Mouse (Mus musculus): ENCODE data around the gene Zfand6. TPM values are rescaled to one million over a fixed set of nuclear protein-coding genes. Genes with fewer than 3 reads are reported as not detected.

Zfand6 gene
- polyA plus RNA-seq (2017; shearing (Covaris generic)) = 100 to 1,000 TPM; 161 to 172 TPM

DNA sequence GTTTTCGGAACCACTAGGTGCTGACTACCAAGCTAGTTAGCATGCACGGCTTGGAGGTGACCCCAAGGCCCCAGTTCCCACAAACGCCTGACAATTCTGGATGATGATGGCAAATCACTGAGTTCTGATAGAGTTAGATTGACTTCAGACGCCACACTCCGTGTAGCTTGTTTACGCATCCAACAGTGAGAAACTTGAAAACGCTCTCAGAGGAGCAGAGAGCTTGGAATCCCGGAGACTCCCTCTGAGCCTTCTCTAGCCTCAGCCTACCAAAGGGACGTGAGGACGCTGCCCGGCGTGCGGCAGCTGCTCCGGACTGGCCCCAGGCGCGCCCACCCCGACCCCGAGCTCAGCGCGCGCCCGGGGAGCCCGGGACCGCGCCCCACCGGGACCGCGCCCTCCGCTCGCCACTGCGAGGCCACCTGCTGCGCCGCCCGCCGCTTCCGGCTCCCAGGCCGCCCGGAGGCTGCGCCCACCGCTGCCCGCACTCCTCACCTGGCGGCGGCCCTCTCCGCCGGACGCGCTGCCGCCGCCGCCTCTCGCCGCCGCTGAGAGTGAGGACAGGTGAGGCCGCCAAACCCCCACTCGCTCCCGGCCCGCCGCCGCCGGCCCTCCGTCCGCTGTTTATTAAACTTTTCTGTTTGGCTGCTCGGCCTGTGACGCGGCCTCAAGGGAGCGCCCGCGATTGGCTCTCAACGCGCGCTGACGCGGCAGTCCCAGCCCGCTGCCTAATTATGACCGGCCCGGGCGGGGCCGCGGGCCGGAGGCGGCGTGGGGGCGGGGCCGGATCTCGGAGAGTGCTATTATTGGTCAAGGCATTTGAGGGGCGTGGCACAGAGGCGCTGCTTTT is at the start of gene Zfand6:
Gene Zfand6, minus strand, starts transcription at position 709 of the 850 bp plus-strand sequence.
- peak; percentile 84 for ATAC-seq

DNA sequence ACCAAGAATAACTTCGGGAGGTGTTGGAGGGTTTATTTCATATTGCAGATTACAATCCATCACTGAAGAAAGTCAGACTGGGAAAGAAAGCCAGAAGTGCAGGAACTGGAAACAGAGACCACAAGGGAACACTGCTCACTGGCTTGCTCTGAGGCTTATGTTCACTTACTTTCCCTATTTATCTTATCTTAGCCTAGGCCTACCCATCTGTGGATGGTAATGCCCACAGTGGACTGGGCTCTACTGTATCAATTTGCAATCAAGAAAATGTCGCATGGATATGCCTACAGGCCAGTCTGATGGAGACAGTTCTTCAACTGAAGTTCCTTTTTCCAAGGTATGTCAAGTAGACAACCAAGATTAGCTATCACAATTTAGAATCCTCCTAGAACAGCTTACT is 47.0 kb upstream of the Zfand6 start:
- no peak for ATAC-seq

DNA sequence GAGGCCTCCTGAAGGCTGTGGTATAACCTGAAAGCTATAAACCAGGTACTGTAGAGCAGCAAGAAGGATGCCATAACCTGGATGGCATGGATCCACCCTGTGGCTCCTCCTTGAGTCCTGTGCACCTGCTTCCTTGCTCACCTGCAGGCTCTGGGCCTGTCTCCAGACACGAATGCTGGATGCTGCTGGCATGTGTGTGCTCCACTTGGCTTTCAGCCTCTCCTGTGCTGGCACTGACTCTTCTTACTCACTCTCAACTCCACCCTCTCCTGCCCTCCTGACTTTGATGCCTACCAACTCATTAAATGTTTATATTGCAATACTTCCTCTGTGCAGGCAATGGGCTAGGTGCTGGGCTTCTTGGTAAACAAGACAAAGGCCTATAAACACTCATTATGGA is 43.3 kb upstream of the Zfand6 start:
- ATAC-seq = no peak

DNA sequence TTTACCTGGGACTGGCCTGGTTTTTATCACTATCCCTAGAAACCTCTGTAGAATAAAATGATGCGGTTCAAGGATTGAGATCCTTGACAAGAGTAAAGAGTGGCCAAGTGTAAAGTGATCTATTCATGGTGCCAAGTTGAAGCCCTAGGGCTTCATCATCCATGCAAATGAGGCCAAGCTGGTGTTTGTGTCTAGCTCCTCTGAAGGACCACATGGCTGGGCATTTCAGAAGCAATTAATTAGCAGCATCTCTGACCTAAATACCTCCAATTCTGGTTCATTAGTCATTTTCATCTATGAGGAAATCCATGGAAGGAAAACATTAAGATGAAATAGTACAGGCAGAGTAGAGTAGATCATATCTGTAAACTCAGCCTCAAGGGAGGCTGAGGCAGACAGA is 42.3 kb upstream of the Zfand6 start:
- ATAC-seq = no peak

DNA sequence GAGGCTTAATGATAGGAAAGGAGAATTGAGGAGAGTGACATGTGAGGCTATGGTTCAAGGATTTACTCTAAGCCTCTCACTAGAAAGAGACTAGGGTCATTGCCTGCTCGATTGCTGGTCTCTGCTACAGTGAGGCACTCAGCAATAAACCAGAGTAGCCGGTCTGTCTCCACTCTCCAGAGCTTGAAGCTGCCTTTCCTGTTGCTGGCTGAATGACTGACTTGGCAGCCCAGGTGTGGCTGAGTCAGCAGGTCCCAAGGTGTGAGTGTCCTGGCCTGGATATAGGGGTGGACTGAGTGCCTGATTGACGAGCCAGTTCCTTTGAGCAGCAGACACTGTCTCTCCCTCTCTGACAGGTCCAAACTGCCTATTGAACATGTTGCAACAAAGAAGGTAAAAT is 41.3 kb upstream of the Zfand6 start:
- no peak for ATAC-seq

DNA sequence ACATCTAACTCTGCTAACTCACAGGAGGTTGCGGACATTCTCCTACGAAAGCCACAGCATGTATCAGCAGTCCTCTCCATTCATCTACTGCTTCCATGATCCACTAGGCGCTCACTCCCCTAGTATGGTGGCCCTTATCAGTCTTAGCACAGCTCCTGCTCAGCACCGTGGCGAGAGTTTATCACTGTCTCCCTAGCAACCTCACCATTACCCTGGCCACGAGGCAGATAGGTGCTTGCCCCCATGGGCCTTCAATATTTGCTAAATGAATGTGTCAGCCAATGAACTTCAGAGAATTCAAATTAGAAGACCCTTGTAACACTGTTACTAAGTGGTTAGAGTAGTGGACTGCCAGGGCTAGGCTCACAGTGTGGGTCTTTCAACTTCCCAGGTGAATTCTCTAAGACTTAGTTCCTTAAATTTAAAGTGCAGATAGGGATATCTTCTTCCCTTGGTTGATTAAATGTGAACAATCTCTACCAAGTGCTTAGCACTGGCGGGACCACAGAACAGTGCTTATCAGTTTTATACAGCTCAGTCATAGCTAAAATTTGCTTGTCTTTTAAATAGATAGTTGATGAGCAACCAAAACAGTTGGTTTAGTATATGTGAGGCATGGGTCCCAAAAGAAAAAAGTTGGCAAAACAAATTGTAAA is 33.2 kb upstream of the Zfand6 start:
- ATAC-seq = no peak

DNA sequence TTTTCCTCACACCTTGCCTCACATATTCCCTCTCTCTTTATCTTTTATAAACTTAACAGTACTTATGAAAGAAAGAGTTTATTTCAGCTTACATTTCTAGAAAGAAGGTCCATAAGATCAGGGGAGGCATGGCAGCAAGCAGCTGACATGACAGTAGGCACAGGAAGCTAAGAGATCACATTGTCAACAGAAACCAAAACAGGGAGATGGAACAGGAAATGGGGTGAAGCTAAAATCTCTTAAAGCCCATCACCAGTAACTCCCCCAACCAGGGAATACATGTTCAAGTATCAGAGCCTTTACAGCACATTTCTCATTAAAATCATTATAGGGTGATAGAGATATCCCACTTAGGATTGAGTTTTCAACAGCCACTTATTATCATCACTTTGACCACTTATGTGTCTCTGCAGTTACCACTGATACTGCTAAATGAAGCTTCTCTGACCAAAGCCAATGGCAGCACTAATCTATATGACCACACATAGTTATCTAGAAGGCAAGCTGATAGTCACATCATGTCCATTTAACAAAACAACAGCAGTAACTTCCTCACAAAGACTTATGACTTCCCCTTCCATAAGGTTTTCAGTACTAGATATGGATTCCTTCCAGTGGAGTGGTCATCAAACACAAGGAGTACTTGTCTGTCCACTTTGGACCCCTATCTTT is 20.7 kb upstream of the Zfand6 start:
- ATAC-seq = peak; percentile 63

DNA sequence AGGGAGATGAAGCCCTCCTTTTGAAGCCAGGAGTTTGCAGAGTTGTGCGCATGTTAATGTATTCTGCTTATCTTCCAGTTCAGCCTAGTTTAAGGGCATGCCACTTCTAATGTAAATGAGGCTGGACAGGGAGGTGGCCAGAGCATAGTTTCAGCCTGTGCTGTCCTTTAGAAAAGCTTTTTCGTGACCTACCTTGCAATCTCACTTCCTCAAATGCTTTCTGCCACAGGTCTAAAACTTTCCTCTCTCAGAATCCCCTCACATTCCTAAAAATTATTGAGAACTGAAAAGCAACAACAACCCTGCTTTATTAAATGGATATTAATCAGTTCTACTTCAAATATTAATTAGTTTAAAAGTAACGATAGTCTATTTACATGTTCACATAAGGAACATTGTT is 17.1 kb upstream of the Zfand6 start:
- ATAC-seq = no peak

DNA sequence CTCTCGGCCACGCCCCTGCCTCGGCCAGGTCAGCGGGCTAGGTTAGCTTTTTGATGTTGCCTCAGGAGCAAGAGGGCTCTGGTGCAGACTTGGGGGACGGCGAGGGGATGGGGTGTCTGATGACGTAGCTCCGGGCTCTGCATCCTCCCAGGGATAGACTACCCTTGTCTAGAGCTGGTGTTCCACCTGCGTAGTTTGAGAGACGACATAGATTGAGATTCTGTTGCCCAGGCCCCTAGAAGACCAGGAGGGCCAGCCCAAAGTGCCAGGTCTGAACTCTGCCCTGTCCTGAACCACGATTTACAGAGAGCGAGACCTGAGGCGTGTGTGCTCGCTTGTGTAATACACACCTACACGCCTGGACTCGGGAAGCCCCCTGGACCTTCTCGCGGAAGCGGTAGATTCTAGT is 346 bp upstream of the Zfand6 start:
- peak; percentile 64 for ATAC-seq

DNA sequence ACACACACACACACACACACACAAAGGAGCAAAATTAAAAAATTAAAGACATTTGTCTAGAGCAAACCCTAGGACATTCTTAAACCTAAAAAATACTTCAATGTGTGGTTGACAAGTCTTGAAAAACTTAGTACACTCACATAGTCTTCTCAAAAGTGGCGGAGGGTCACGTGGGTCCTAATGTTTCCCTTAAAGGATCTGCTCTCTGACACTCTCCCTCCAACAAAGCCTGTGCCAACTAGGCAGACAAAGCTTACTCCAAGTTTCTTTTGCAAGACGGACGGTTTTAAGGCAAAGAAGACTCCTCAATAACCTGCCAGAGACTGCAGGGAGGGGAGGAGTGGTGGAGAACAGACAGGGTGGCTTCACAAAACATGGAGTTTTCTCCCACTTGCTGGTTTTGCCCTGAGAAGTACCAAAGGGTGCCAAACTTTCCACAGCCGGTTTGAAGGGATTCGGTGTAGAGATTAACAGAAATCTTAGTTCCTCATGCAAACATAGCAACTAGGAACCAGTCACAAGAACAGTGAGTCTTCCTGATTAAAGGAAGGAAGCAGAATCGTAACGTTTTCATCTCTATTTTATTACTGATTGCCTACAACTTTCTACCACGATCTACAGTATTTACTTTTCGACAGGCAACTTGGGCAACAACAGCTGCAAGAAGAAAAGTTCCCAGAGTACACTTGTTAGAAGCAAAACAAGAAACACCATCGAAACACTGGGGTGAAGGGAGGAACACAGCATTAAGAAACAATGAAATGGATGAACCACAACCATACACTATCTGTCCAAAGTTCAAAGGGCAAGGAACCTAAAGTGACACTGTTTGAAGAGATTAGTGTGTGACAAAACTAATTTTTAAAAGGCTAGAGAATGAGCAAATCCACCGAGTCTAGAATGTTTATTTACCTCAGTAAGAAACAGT is 1.8 kb downstream of the Zfand6 start:
- no peak for ATAC-seq

DNA sequence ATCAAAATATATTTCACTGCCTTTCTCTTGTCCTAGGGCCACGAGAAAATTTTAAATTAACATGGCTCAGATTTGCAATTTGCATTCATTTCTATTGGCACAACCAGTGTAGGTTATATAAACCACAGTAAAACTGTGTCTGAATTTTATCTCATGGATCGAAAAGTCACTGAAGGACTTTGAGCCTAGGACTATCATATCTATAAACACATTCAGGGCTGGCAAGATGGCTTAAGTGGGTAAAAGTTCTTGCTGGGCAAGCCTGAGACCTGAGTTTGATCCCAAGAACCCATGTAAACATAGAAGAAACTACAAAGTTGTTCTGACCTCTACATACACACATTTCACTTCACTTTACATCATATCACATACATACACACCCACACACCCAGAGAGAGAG is 3.4 kb downstream of the Zfand6 start:
- ATAC-seq = no peak

DNA sequence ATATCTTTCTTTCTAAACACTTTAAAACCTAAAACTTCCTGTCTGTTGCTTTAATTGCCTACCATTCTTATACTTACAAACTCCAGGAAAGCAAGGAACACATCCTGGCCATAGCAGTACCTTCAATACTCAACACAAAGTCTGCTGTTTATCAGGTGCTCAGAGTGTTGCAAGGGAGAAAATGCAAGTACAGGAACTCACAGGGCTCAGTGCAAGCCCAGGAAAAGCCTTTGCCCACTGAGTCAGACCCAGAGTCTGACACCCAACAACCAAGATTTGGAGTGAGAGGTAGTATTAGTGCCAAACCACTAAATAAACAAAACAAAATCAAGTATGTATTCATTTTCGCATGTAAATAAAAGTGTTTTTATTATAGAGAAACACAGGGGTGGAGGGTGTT is 5.1 kb downstream of the Zfand6 start:
- no peak for ATAC-seq

DNA sequence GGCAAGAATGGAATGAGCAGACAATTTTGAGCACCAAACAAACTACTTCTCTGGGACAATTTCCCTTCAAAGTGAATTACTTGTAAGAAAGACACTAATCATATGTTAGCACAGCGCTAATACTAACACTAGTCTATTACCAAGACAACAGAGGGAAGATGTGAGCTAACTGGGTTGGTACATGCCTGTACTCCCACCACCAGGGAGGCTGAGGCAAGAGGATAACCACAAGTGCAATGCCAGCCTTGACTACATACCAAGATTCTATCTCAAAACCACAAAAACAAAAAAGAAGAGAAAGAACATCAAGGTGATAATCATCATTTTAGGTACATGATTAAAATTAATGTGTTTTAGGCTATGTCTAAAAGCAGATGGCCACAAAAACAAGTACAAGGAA is 8.2 kb downstream of the Zfand6 start:
- peak; percentile 36 for ATAC-seq

DNA sequence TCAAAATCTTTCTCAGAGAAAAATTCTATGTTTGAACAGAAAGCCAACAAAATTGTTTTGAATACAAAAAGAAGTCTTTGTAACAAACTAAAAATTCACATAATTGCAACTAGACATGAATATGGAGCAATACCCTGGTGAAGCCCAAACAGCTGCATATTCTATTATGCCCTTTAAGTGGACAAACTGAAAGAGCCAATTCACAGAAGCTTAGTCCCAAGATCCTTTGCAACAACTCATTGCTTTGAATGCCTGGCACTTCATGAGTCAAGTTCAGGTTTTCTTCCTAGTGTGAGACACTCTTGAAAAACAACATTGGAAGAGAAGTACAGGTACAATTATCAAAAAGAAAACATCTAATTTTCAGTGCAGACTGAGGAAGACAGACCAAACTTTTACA is 8.8 kb downstream of the Zfand6 start:
- no peak for ATAC-seq

DNA sequence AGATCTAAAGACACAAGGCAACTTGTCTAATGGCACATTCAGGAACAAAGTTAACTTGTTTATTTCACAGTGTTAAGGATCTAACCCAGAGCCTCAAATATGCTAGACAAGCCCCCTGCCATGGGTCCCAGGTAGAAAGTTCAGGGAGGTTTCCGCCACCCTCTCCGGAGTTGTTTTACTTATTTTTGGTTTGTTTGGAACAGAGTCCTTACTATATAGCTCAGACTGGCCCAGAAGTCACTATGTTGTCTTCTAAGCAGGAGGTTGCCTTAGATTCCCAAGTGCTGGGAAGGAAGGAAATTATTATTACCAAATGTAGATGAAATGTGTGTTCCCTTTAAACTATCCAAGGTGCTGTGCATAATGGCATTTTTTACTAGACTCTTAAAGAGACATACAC is 9.7 kb downstream of the Zfand6 start:
- ATAC-seq = no peak

DNA sequence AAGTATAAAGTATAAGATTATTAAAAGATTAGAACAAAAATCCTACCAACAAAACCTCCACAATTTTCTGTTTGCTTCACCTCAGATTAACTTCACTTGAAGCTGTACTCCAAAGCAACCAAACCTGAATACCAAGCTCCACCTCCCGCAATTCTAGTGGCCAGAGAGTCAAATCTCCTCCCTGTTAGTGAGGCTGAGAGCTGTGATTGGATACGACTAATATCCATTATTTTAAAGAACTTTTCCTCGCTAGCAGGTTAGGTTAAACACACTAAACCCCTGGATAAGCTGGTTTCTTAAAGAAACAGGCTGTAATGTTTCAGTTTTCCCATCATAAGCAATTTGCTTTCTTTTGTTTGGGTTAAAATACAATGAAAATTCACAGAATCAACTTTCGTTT is 10.5 kb downstream of the Zfand6 start:
- peak; percentile 98 for ATAC-seq

DNA sequence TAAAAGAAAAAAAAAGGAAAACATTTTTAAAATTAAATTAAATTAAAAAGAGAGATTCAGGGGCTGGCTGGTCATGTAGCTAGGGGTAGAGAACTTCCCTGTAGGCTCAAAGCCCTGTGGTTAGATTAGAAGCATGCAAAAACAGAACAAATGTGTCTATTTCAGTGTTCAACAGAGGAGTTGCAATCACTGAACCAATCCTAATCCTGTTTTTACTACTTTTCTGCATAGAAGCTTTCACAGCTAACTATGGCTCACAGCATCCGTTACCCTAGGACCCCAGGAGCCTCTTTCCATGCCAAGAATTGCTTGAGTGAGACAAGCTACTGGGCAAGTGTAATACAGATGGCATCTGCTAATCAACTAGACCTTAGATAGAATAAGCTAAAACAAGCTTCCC is 16.7 kb downstream of the Zfand6 start:
- ATAC-seq = no peak

DNA sequence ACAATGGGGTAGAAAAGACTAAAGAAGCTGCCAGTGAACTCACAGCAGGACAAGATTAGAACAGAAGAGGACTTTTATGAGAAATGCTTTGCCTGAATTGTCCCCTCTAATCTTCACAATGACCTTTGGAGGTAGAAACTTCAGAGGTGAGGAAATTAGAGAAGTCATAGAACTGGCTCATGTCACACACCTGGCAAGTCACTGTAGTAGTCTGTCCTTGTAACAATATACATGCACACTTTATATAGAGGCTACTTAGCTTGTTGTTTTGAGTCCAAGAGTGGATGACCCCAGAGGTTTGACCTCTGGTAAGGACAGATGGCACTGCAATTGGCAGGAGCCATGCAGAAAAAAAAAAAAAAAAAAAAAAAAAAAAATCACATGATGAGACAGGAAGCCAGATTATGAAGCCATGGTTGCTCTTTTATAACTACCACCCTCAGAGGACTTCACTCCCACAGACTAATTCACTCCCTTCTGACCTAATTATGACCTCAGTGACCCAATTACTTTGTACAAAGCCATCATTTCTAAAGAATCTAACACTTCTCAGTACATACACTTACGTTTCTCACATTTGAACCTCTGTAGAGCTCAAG is 20.1 kb downstream of the Zfand6 start:
- ATAC-seq = peak; percentile 43

DNA sequence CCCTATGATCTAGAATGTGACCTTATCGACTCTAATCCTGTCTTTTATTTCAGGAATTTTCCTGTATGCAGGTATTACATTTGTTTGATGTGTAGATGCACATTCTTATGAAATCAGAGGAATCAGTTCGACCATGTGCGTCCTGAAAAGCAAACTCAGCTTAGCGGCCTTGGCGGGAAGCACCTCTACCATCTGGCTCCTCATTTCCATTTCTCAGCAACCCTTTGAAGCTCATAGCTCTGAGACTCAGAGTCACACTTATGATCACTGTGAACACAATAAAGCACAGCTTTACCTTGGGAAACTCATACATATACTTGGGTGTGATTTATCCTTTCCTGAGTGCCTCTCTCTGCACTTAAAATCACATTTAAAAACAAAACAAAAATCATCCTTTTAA is 21.8 kb downstream of the Zfand6 start:
- ATAC-seq = no peak

DNA sequence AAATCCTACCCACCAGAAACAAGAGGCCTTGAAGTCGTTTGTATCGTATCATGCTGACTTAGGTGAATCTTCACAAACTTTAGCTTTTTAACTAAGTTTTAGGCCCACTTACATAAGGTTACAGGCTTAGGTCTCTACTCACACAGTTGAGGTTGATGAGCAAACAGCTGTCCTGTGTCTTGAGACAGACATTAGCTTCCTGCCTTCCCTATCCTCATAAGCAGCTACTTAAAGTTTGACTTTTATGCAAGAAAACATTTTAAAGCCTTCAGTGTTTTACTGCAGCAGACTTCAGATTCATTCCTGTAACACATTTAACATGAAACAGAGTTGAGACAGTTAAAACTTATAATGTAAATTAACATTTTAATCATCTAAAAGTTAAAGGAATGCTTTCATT is 37.0 kb downstream of the Zfand6 start:
- no peak for ATAC-seq

DNA sequence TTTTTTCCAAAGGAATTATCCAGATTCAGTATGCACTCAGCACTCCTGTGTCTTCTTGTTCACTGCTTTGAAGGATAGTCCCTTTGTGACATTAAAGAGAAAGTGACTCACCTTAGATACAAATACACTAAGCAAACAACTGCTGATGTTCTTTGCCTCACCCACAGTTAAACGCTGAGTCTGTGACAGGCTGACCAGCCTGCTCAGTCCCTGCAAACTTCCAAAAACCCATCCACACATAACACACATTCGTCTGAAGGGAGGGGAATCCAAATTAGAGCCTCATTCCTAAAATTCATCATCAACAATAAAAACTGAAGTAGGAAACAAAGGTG is 37.8 kb downstream of the Zfand6 start:
- no peak for ATAC-seq

DNA sequence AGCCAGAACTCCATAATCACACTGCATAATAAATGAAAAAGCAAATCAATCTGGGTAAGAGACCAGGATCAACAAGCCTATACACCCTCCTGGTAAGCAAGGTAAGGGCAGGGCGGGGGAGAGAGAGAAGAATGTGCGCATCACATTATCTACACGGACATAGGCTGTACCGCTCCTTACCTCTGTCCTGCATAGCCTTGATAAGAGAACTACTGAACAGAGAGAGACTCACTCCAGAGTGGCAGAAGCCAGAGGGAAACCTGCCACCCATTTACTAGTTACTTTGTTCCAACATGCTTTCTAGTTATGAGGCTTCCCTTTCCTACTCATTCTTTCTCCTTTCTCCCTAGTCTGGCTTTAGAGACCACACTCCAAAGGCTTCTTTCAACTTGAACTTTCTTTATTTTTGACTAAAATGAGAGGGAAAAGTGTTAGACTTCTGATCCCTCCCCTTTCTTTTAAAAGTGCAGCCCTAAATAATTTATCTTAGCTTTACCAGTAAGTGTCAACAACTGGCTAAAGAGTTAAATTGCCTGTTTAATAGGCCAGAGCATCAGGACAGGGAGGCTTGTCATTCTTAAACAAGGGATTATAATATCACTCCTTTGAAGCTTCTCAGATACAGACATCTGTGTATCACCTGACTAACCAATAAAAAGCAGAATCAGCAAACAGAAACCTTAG is 38.3 kb downstream of the Zfand6 start:
- ATAC-seq = no peak

Measured in activated CD4-positive, CD25-positive, alpha-beta regulatory T cell, adult 4 months (primary cell).